Mouse (Mus musculus) E14TG2a.4 (cell line): ENCODE results near the gene Slc35f4.

Experiments used
- CTCF ChIP-seq: conservative IDR thresholded peaks from 2 replicates; pipeline ENCODE4 v1.5.1; 2014; ENCODE audit warnings: low read length
- NANOG ChIP-seq: IDR thresholded peaks from 2 replicates; pipeline ENCODE4 v1.6.1; 2014; ENCODE audit warnings: borderline replicate concordance, low read length, mixed read lengths
- POU5F1 ChIP-seq: IDR thresholded peaks from 2 replicates; pipeline ENCODE4 v1.6.1; 2014; ENCODE audit warnings: low read length, borderline replicate concordance

GRCm38 (mm10) chr14:49362161-49362560 lies 163.7 kb downstream of the Slc35f4 start:
- TF ChIP-seq CTCF: no peak
- TF ChIP-seq POU5F1: no peak
- TF ChIP-seq NANOG: no peak
